ENCODE assay signal across 9 mouse cellular contexts in genomic region chrX:42973562-42973961, GRCm38 (mm10).
DNase-seq lines count a peak whose midpoint lies in the region; ATAC-seq and TF ChIP-seq lines count a peak whose summit lies in the region.
"Had no signal": no experiment of that assay in that cellular context is flagged by ENCODE, and none has a peak within 500 bp of the region (broad histone marks: within the 10 kb centered on the region; RNA-seq: fewer than 3 reads in every experiment).

No protein-coding gene starts in this region.

- no peak overlapping the region for H3K4me3 ChIP-seq in kidney, embryonic 14.5 days (ENCODE audit: low read length)
- H3K4me3 ChIP-seq in ES-Bruce4 (ENCODE audit: low read depth, low read length): no peak overlapping the region
- H3K4me3 ChIP-seq: kidney, embryonic 15.5 days had no signal

- peak; percentile 15 for TF ChIP-seq CTCF in ES-Bruce4 (IDR thresholded peaks at IDR 0.05; ENCODE audit: low read depth, low read length)

- H3K27ac ChIP-seq in kidney, embryonic 14.5 days (ENCODE audit: low read depth, low read length): no peak overlapping the region
- H3K27ac ChIP-seq in ES-Bruce4 (ENCODE audit: insufficient read depth, low read length): no peak overlapping the region
- H3K27ac ChIP-seq: kidney, embryonic 15.5 days had no signal

- ATAC-seq in kidney, embryonic 14.5 days (ENCODE audit: low FRiP score, low TSS enrichment): no peak

- H3K4me1 ChIP-seq in kidney, embryonic 14.5 days (ENCODE audit: control insufficient read depth, insufficient read depth, low read length): no peaks in the 10 kb centered on the region
- H3K4me1 ChIP-seq in ES-Bruce4 (ENCODE audit: control insufficient read depth, insufficient read depth, low read length): no peaks in the 10 kb centered on the region
- H3K4me1 ChIP-seq: kidney, embryonic 15.5 days had no signal

- no peaks in the 10 kb centered on the region for H3K9me3 ChIP-seq in kidney, embryonic 14.5 days (ENCODE audit: control insufficient read depth, low read length)
- H3K9me3 ChIP-seq in ES-Bruce4 (replicated peaks; ENCODE audit: control insufficient read depth, insufficient read depth, low read length, poor library complexity, severe bottlenecking): no peaks in the 10 kb centered on the region
- H3K9me3 ChIP-seq: kidney, embryonic 15.5 days had no signal

- no peak for TF ChIP-seq EP300 in ES-Bruce4 (IDR thresholded peaks at IDR 0.05; ENCODE audit: insufficient read depth, low read depth, low read length)

- no peaks in the 10 kb centered on the region for H3K36me3 ChIP-seq in kidney, embryonic 14.5 days (ENCODE audit: control insufficient read depth, insufficient read depth, low read length)
- H3K36me3 ChIP-seq in ES-Bruce4 (ENCODE audit: control insufficient read depth, insufficient read depth, low read length, poor library complexity, severe bottlenecking): no peaks in the 10 kb centered on the region
- H3K36me3 ChIP-seq: kidney, embryonic 15.5 days had no signal

- TF ChIP-seq POLR2A in ES-Bruce4 (IDR thresholded peaks at IDR 0.05; ENCODE audit: insufficient read depth, low read length): no peak

- H3K4me2 ChIP-seq in kidney, embryonic 14.5 days (replicated peaks; ENCODE audit: low read depth, low read length): no peak overlapping the region
- H3K4me2 ChIP-seq: kidney, embryonic 15.5 days had no signal

- DNase-seq in kidney, postnatal 4 days: peak; percentile 3
- DNase-seq in A20 (ENCODE audit: low read depth, low spot score): peak; percentile 32
- peak; percentile 1 for DNase-seq in forelimb bud, embryonic 11.5 days (ENCODE audit: low read depth, low spot score)
- DNase-seq in ovary, postnatal 10 days (ENCODE audit: low spot score): no peak
- no peak for DNase-seq in layer of hippocampus, postnatal 10 days (ENCODE audit: low spot score in 2 of 2)
- DNase-seq: cerebellum, adult 2 months had no signal

- no peaks in the 10 kb centered on the region for H3K27me3 ChIP-seq in kidney, embryonic 14.5 days (ENCODE audit: control insufficient read depth, insufficient read depth, low read length)
- H3K27me3 ChIP-seq in ES-Bruce4 (ENCODE audit: control insufficient read depth, insufficient read depth, low read length, poor library complexity, severe bottlenecking): no peaks in the 10 kb centered on the region
- H3K27me3 ChIP-seq: kidney, embryonic 15.5 days had no signal

- H3K9ac ChIP-seq in kidney, embryonic 14.5 days (ENCODE audit: low read depth, low read length): no peak overlapping the region
- no peak overlapping the region for H3K9ac ChIP-seq in ES-Bruce4 (ENCODE audit: low read depth, poor library complexity, severe bottlenecking)
- H3K9ac ChIP-seq: kidney, embryonic 15.5 days had no signal

- 4% methylated on average over 1 of the region's 1 CpGs for WGBS in kidney, embryonic 14.5 days

Comparison
In these comparisons a context has a peak if more than half of its experiments do, and no peak if none do; other contexts are left out.
1. DNase-seq: peak in kidney, postnatal 4 days (2 of 2), A20 (single experiment) and forelimb bud, embryonic 11.5 days (single experiment); none in ovary, postnatal 10 days (single experiment) and layer of hippocampus, postnatal 10 days (0 of 2).